Mouse (Mus musculus) layer of hippocampus, adult 18-20 months (tissue): ENCODE data around the gene Mid2. TPM values are rescaled to one million over a fixed set of nuclear protein-coding genes. Genes with fewer than 3 reads are reported as not detected.
A peak's percentile ranks its signal among the peaks of the same experiment; 100 is the strongest.
"Not testable (repeated sequence)": the region's sequence is repeated elsewhere in the genome, so short reads cannot be mapped to it uniquely, and the experiment has no call there.

Experiments
- DNase-seq, 2 experiments: peaks; one replicate each; pipeline ENCODE4 v3.0.0; 2022; ENCODE audit warnings: low spot score in 2 of 2
- long read RNA-seq: library from polyadenylated mRNA; stranded (forward); transcript quantifications from one replicate; pipeline ENCODE4 v2.0.0, GENCODE M21; 2021
- total RNA-seq, 2 experiments: library from RNA; stranded (reverse); gene quantifications; 2 replicates each; pipeline ENCODE4 v1.2.3; 2021

Gene Mid2
- total RNA-seq: 10 to 100 TPM; 19.2 to 22.2 TPM
- long read RNA-seq, partial matches to known transcripts: 2 of 17 reads
- long read RNA-seq, other reads (novel, unspliced or antisense): 15 of 17 reads

DNA sequence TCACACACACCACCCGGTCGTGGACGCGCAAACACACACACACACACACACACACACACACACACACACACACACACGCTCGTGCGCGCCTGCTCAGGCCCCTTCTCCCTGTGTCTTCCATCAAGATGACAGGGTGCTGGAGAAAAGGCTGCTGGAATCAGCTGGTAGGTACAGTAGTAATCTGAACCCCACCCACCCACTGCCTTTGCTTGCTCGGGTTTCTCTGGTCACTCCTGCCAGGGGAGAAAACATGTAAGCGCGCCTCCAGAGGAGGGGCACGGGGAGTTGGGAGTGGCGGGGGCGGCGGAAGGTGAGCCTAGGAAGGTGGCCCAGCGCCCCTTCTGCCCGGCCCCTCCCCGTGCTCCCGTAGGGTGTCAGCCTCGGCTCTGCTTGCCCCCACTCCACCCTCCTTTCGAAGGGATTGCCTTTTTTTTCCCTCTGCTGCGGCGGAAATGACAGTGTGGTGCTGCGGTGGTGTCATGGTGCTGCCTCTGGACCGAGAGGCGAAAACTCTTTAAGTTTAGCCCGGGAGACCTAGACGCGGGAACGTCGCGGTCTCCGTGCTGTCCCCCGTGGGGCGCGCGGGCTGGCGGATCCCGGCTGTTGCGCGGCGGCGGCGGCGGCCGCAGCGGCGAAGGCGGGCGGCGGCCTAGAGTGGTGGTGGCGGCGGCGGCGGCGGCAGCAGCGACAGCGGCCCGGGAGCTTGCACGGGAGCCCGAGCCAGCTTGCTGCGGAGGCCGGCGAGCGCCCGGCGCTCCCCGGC, at the start of gene Mid2:
TSS of gene Mid2 (plus strand) at position 121 of the 763 bp plus-strand sequence.
- DNase-seq: no peak

DNA sequence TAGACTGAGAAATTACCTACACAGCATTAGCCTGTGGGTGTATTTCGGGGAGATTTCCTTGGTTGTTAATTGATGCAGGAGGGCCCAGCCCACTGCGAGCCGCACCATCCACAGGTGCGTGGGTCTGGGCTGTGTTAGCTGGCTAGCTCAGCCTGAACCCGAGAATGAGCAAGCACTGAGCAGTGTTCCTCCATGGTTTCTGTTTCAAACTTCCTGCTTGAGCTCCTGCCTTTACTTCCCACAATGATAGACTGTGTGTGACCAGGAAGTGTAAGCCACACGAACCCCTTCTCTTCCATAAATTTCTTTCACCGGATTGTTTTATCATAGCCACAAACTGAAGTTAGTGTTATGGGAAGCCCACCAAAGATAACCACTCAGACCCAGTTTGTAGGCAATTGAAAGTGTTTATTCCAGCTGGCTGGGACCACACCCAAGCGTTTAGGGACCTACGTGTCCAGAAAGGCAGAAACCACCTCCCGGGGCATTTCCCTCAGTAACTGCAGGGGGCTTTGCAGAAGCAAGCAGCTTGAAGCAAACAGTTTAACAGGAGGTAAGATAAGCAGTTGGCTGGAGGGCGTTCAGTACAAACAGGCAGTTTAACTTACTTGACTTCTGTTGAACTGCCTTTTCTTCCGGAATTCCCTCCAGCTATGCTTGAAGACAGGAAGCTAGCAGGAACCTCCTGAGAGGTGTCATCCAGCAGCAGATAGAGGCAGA, 39.4 kb upstream of the Mid2 start:
- DNase-seq: no peak

DNA sequence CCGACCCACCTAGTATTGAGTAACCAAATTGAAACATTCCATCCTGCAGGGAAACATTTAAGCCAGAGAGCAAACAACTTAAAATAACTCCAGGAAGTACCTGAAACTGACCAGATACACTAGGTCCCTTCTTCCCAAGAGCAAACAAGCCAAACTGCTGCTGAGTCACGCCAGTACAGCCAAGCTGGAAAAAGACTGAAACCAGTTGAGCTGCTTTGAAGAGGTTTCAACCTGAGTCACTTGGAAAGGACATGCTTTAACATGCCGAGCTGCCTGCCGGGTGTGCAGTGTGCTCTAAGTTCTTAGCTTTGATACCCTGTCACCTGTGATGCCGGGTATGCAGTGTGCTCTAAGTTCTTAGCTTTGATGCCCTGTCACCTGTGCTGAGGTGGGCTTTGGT, 26.4 kb upstream of the Mid2 start:
- no peak for DNase-seq

DNA sequence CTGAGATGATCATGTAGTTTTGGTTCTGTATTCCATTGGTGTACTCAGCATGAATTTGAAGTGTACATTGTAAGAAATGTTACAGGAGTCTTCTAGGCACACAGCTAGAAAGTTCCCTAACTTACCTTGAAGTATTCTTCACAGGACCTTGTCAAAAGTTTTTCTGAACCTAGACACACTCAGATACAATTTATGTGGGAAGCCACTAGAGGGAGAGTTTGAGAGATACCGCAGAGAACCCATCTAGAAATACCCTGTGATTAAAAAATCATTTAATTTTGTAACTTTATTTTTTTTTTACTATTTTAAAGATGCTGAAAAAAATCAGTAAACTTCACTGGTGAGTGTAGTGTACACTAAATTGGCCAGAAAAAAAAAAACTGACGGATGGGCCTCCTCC, 24.8 kb upstream of the Mid2 start:
- no peak for DNase-seq

DNA sequence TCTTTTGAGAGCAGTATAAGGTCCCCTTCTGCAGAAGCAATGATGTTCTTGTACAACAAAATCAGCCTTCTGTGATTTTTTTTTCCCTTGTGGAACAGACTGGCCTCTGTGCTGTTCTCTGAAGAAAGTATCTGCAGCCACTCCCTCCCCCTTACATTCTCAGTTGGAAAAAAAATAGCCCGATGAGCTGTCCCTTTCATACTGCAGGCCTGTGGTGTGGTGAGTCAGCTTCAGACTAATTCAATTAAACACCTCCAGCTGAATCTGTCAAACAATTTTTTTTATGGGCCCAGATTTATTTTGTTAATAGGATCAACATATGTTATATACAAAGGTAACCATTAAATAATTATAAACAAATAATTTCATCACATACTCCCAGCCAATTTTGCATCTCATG, 3.7 kb upstream of the Mid2 start:
- DNase-seq: no peak

DNA sequence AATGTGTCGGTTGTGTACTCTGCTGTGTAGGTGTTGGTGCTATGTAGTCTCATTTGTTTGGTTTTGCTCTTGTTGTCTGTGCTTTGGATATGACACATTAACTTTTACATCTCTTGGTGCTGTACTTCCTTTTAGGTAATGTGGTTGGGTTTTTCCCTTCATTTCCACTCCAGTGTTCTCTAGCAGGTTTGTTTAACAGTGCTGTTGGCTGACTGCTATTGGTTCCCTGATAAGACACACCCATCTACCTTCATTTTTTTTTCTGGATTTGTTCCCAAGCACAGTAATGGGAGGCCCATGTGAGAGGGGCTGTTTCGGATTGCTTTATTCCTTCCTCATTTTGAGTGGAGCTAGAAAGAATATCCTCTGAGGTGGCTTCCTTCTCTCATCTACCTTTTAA, 883 bp upstream of the Mid2 start:
- no peak for DNase-seq

DNA sequence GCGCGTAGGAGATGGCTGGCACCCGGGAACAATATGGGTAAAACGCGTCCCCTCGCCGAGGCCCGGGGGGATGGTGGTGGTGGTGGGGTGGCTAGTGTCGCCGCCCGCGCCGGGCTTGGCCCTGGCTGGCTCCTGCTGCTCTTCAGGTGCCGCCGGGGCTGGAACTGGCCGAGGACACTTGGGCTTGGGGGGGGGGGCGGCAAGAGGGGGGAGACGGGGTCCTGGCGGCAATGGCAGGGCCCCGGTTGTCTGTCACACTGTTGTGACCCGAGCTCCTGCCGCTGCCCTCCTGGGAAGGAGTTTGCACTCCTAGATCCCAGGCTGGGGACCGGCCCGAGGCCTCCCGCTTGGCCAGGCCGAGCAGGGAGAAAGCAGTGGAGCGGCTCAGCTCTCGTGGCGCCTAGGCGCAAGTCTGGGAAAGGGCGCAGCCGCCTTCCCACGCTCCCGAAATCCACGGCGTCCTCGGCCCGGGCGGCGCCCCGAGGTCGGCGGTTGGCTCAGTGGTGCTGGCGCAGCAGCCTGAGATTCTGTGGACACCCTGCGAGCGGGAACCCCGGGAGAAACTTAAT, 927 bp downstream of the Mid2 start:
- peak in 1 of 2 experiments; percentile 28 for DNase-seq

DNA sequence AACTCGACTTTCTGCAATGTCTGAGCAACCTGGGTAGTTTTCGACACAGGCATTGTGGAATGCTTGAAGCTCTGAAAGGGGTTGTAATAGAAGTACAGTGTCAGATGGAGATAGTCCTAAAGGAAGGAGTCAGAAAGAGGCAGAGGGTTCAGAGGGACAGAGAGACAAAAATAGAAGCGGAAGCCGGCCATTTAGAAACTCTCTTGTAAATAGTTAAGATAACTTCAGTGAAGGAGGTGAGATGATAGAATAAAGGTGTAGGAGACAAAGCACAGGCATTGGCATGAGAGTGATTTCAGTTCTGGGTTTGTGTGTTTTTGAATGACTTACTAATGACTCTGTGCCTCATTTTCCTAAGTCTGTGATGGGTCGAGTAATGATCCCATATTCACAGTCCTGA, 11.0 kb downstream of the Mid2 start:
- DNase-seq: no peak

DNA sequence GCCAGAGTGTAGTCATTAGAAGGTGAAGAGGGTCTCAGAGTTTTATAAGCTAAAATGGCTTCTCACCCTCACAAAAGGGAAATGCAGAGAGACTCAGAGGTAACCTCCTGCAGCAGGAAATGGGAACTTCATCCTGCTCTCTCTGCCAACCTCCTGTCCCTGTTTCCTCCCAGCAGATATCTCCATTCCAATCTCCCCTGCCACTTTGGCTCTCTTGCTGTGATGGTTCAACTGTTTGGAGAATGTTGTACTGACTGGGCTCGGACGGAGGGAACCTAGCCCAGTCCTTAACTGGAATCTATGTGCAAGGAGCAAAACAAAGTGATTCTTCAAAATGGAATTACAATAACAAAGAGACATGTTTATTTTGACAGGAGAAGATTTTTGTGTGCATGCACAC, 23.9 kb downstream of the Mid2 start:
- no peak for DNase-seq

DNA sequence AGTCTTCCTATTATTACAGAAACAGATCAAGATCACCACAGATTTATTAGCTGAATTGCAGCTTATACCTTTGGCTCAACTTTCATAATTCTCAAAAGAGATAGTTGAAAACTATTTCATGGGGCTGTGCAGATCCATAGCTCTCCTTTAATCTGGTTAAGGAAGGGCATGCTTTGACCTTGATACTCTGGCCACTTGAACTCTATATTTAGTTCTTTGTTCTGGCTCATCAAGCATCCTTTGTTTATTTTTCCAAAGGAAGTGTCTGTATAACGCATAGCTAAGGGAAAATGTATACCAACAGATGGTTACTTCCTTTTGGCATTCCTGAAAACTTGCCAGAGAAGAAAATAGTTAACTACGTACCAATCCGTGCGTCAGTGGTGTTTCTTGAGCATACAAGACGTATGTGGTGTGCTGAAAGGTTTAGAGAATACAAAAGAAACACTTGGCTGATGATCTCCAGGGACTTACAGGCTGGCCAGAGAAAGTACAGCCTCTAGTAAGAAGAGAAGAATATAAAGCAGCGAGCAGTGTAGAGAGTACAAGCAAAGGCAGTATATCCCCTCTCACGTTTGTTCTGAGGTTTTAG, 33.6 kb downstream of the Mid2 start:
- DNase-seq: not testable (repeated sequence)

DNA sequence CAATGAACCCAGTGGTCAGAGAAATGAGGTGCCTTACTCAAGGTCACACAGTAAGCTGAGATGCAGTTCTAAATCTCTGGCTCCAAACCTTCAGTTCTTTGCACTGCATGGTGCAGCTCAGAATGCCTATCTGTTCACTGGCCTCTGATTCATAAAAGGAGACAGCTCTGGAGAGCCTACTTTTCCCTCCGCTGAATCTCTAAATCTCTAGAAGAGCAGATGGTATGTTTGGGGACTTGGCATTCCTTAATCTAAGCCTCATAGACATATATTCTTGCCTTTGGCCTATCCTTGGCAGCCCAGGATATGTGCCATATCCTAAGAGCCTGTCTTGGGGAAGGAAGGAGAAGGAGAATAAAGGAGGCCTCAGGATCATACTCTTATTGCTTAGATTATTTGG, 38.8 kb downstream of the Mid2 start:
- no peak for DNase-seq

DNA sequence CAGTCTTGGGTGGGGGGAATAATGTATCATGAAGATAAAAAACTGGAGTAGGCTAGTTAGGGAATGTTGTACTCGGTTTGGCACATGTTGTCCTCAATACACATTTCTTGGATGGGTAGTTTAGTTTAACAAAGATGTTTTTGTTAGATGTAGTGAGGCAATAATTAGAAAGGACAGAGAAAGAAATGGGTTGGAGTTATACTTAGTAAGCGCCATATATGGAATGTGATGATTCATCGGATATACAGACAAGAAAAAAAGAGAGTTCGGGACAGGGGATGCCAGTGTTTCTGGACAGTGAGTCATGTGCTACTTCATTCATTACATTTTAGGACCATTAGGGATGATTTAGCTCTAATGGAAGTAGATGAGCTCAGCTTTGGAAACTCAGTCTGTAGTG, 41.7 kb downstream of the Mid2 start:
- DNase-seq: no peak

DNA sequence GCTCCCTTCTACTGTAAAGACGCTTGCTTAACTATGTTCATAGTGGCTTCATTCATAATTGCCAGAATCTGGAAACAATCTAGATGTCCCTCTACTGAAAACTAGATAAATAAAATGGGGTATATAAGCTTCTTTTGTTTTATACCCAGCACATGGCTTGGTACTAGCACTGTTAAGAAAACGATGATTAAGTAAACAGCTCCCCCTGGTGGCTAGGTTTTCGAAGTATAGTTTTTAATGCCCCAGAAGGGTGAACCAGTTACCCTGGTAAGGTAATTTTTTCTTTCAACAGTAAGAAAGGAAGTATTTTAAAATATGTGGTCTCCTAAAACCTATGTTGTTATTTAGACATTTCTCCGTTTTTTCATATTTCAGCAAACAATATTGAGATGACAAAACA, 58.0 kb downstream of the Mid2 start:
- peak in 1 of 2 experiments; percentile 15 for DNase-seq

DNA sequence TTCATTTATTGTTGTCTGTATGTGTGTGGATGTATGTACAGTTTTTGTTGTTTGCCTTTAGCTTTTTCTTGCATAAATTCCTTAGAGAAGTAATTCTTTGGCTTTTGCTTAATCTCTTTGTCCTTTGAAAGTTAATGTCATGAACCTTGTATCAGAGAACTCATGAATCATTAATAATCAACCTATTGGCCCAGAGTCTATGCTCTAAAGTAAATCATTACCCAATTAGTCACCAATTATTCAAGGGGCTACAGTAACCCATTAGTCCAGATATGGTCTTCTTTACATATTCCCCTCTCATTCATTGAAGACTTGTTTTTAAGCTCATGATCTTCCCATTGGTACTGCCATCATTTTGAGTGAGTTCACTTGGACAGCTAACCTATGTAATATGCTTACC, 74.6 kb downstream of the Mid2 start:
- DNase-seq: no peak

DNA sequence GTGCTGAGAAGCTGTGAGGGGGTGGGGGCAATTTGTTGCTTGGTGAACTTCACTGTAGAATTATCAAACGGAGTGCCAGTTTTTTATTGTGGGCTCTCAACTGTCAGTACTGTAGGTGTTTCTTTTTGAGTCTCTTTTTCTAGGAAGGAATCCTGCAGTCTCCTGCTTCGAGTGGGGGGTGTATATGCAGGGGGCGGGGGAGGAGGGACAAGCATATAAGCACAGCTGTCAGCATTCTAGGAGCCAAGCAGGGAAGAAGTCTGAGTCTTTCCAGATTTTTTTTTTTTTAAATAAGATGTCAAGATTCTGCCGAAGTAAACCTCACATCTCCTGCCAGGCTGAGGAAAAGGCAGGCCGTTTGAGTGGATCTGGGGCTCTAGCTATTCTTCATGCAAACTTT, 78.8 kb downstream of the Mid2 start:
- no peak for DNase-seq

DNA sequence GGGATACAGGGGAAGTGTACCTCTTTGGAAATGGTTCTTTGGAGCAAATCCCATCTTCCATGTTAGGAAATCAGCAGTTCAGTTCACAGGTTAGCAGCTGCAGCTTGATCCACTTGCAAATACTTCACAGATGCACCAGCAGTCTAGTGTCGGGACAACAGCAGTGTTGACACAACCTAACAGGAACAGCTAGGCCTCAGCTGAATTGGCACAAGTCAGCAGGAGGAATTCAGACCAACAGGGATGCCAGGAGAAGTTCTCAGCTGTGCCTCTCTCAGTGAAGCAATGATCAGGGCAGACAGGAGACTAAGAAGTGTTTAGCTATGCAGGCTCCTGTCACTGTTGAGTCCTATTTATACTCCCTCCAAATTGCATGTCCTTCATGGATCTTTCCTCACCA, 105.4 kb downstream of the Mid2 start:
- no peak for DNase-seq

DNA sequence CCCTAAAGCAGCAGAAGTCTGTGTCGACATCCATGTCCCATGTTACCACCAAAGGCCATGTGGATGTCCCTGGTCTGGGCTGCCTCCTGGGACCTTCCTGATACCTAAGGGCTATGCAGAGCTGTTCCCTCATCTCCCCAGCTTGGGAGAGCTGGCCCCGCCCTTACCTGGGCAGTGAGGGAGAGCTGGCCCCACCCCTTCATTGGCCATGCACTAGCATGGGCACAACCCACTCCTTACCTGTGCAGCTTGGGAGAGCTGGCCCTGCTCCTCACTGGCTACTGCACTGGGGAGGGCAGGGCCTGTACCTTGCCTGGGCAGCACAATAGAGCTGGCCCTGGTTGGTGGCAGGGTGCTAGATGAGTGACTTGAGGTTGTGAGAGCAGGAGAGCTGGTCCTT, 140.9 kb downstream of the Mid2 start:
- DNase-seq: no peak

DNA sequence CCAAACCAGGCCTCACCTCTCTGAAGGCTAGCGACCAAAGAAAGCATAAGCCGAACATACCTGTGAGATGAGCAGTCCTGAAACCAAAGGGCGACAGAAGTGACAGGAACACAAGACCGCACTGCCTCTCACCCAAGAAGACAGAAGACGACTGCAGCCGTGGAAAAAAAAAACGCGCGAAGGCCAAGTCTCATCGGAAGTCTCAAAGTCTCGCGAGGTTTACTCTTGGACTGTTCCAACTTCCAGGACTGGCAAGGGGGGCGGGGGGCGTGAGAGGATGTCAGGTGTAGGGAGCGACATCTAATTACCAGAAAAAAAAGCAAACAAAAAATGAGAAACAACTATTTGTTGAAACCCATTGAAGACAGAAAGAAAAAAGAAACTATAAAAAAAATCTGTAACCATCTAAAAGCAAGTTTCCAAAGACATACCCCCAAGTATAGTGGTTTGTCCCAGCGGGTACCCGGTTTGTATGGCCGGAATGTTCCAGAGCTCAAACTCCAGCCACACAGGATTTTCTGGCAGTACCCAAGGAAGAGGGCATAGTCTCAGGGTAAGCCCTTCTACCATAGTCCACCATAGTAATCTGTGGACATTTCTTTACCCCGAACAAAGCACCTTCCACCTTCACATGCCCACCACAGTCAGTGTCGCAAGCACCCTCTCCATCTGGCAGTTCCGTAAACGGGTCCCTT, 149.1 kb downstream of the Mid2 start, which contains the start of gene Tex13b:
TSS of gene Tex13b (minus strand) at position 122 of the 695 bp plus-strand sequence.
- DNase-seq: no peak
